Mouse (Mus musculus) embryonic fibroblast, embryonic 13.5 days (primary cell): ENCODE measurements at regions not wholly inside any gene's neighbourhood (a gene's known extent, or its start where the extent isn't known, plus 50 kb on each side); places are given as distances from the start of the nearest gene placed in this dataset.
A peak's percentile ranks its signal among the peaks of the same experiment; 100 is the strongest.

Experiments
- H3K27ac ChIP-seq: 2 replicates; pipeline ENCODE4 v1.5.1; 2012; ENCODE audit warnings: low read length, control low read depth, inconsistent platforms; ENCODE audit not compliant: insufficient read depth
- H3K4me1 ChIP-seq: 2 replicates; pipeline ENCODE4 v1.6.1; 2011; ENCODE audit warnings: low read length; ENCODE audit not compliant: control insufficient read depth, insufficient read depth
- H3K4me3 ChIP-seq: 2 replicates; pipeline ENCODE4 v1.5.1; 2011; ENCODE audit warnings: mild to moderate bottlenecking, control low read depth, low read length; ENCODE audit not compliant: insufficient read depth
- CTCF ChIP-seq: IDR thresholded peaks from 2 replicates; pipeline ENCODE4 v1.5.1; 2011; ENCODE audit warnings: mild to moderate bottlenecking, control low read depth, low read length, moderate library complexity, borderline replicate concordance; ENCODE audit not compliant: insufficient read depth
- POLR2A ChIP-seq: IDR thresholded peaks from 2 replicates; pipeline ENCODE4 v1.6.1; 2011; ENCODE audit warnings: low read depth, mild to moderate bottlenecking, control low read depth, low read length, moderate library complexity

DNA sequence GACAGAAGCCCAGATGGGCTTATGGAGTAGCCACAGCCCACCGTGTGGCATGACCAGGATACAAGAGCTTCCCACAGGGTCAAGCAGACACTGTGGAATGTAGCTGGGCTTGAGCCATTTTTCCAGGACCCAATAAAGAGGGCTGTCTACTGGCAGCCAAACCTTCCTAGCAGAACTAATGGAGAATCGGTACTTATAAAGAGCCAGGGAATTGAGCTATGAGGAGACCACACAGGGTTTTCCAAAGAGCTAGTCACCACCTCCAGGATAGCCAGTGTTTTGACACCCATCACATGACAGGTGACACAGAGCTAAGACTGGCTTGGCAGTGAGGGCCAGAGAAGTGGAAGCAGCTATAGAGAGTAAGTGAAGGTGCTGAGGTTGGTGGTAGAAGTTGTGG lies 149.9 kb downstream of the Map2k4 start:
- TF ChIP-seq POLR2A, result no peak
- no peak for TF ChIP-seq CTCF
- H3K4me3 ChIP-seq, result no peak overlapping the region
- peaks cover 4% of the 10 kb centered on the region for H3K4me1 ChIP-seq
- H3K27ac ChIP-seq, result no peak overlapping the region

DNA sequence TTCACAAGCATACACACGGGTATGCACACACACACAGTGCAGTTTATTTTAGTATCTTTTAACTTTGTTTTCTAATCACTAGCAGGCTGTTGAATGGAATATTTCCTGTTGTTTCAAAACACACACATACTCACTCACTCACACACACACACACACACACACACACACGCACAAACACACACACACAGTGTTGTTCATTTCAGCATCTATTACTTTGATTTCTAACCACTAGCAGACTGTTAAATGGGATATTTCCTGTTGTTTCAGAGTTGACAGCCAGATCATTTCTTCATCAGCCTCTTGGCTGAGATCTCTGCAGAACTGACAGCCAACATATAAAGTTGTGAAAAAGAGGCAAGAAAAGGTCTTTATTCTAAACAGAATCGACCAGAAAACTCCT lies 150.9 kb downstream of the Map2k4 start:
- H3K4me3 ChIP-seq, result no peak overlapping the region
- no peak overlapping the region for H3K27ac ChIP-seq
- H3K4me1 ChIP-seq, result peaks cover 4% of the 10 kb centered on the region
- TF ChIP-seq CTCF, result no peak
- TF ChIP-seq POLR2A, result no peak

DNA sequence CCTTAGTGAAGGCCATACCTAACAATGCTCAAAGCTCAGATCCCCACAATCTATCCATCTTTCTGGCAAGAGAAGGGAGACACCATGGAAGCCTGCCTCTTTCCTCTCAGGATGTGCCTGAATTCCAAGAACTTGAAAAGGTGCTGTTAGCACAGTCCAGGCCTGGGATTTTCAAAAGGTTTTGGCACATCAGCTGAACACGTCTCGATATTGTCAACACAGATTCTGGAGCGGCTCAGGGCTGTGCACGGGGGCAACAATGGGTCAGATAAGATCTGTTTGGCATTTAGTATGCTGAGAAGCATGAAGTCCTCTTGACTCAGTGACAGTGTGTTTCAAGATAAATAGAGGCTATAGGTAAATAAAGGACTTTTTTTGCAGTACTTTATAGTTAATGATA lies 152.8 kb downstream of the Map2k4 start:
- peaks cover 4% of the 10 kb centered on the region for H3K4me1 ChIP-seq
- no peak overlapping the region for H3K4me3 ChIP-seq
- no peak for TF ChIP-seq POLR2A
- H3K27ac ChIP-seq, result no peak overlapping the region

DNA sequence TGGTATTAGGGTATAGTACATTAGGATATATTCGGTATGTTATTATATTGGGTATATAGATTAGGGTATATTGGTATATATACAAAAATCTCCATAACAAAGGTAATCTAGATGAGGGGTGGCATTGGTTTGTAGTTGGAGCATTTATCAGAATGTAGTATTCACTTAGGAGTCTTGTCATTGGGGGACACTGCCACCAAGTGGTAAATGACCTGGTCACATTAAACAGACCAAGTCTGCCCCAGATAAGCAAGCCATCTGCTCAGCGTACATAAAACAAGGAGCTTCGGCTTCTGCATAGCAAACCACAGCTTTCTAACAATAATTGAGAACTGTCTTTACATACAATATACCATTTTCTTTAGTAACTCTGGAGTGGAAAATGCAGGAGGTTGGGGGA lies 156.9 kb downstream of the Map2k4 start:
- peaks cover 4% of the 10 kb centered on the region for H3K4me1 ChIP-seq
- TF ChIP-seq POLR2A (no peak), CTCF (no peak)
- H3K27ac ChIP-seq, result no peak overlapping the region
- H3K4me3 ChIP-seq, result no peak overlapping the region

DNA sequence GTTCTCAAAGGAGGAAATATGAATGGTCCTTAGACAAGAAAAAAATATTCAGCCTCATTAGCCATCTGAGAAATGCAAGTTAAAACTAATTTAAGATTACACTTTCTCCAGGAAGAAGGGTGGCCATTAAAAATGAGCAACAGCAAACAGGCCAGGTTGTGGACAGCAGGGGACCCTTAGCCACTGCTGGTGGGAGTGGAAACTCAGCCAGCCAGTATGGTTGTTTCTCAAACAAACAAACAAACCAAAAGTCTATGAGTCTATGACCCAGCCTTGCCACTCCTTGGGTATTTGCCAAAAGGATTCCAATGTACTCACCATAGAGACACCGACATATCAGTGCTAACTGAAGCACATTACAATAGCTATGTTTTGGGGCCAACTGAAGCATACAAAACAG lies 157.7 kb downstream of the Map2k4 start:
- H3K4me3 ChIP-seq, result no peak overlapping the region
- TF ChIP-seq POLR2A (no peak), CTCF (no peak)
- H3K4me1 ChIP-seq, result peaks cover 4% of the 10 kb centered on the region
- H3K27ac ChIP-seq, result no peak overlapping the region

DNA sequence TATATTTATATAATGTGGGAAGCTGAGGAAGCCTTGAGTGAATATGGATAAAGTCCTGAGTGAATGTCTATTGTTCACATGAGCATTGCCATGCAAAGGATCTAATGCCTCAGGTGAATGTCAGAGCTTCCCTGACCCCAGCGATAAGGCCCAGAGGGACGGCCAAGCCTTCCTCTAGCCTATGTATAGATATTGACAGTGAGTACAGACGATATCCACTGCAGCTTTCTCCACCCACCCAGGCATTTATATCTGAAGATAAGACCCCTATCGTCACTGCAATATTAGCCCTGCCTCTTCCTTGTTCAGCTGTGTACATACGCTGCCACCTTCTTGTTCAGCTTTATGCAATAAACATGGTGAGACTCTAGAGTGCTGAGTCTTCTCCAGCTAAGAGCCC lies 158.8 kb downstream of the Map2k4 start:
- TF ChIP-seq CTCF (no peak), POLR2A (no peak)
- Histone ChIP-seq H3K27ac (no peak overlapping the region), H3K4me1 (no peaks in the 10 kb centered on the region), H3K4me3 (no peak overlapping the region)

DNA sequence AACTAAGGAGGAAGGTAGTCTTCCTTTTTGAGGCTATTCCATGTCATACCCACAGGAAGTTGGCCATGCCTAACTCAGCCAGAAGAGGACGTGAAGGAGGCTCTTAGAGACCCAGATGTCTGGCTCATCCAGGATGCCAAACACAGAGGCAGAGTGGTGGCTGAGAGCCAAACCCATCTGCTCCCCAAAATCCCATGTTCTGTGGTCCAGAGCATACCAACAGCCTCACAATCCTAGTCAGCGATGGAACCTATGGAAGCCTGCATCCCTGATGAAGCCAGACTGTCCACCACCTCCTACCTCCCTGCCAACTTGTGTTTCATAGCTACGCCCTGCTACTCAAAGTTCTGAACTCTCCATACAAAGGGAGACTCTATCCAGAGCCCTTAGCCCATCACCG lies 169.1 kb downstream of the Map2k4 start:
- TF ChIP-seq POLR2A (no peak), CTCF (no peak)
- Histone ChIP-seq H3K4me1 (no peaks in the 10 kb centered on the region), H3K4me3 (no peak overlapping the region), H3K27ac (no peak overlapping the region)

DNA sequence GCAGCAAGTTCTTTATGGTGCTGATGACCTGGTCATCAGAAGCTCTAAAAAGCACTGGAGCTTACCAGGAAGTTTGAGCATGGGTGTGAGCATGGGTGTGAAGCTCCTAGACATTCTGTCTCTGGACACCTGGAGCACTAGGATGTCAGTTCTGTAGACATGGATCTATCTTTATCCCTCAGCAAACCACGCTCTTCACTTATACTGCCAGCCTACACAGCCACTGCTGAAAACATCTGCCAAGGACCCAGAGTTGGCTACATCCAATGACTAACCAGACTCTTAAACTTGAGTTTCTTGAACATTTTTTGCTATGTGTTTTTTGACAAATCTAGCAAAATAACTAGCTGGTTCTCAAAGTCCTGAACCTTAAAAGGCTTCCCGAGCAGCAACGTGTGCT lies 177.6 kb downstream of the Map2k4 start:
- Histone ChIP-seq H3K4me3 (no peak overlapping the region), H3K4me1 (peaks cover 3% of the 10 kb centered on the region; the same call in 1 of the 2 replicates), H3K27ac (no peak overlapping the region)
- TF ChIP-seq POLR2A, result no peak
- no peak for TF ChIP-seq CTCF

DNA sequence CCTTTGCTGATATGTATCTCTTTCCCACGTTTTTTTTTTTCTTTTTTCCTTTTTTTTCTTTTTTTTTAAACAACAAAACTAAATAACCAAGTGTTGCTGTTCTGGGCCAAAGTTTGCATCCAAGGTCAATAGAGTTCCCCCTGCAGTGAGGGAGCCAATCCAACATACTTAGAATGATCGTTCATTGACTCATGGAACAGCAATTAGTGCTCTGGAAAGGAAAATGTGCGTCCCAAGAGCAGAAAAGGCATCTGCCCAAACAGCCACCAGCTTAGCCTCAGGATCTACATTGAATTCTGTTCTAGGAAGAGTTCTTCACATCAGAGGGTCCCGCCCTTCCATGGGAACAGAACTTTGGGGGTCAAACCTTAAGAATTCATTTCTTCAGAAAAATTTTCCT lies 179.0 kb downstream of the Map2k4 start:
- Histone ChIP-seq H3K4me3 (no peak overlapping the region), H3K4me1 (peaks cover 3% of the 10 kb centered on the region; the same call in 1 of the 2 replicates), H3K27ac (0 out of 2 replicates have a peak overlapping the region, but pooled peaks have one; percentile 41)
- no peak for TF ChIP-seq POLR2A
- TF ChIP-seq CTCF, result no peak

DNA sequence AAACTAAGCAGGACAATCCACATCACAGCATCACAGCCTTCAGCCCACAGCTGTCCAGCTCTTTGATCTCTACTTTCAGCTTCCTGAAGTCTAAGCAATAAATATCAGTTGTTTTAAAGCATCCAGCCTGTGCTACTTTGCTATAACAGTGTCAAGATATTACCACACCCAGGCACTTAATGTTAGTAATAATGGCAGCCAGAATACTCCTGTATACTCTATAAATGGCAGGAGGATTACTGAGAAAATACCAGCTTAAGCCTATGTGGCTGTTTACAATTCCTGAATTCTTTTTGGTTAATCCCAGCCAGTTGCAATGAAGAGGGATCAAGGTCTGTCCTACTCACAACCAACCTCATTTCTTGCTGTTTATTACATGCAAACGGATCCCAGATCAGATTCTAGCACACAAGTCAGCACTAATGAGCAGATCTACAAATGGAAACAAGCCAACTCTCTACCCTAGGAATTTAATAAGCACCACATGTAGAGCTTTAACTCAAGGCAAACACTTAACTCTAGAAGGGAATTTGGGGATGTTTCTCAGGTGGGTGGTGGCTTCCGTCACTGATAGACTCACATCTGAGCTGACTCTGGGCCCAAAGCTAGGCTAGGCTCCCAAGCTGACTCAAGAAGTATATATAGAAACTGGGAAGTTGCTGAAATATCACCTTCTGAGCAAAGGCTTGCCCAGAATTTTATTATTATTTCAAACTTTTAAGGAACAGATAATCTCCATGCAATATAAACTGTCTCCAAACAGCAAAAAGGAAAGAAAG lies 190.6 kb downstream of the Map2k4 start:
- Histone ChIP-seq H3K27ac (no peak overlapping the region), H3K4me1 (peaks cover 2% of the 10 kb centered on the region), H3K4me3 (no peak overlapping the region)
- TF ChIP-seq CTCF (no peak), POLR2A (no peak)
